Mouse (Mus musculus) lung, embryonic 14.5 days (tissue): ENCODE measurements around the gene Rapgef1. TPM values are rescaled to one million over a fixed set of nuclear protein-coding genes. Genes with fewer than 3 reads are reported as not detected.

Source experiments
- ATAC-seq: fragments of 200-750 bp; cut with Nextera tagmentation; 2 replicates; pipeline ENCODE4 v1.8.0; 2017; ENCODE audit warnings: mild to moderate bottlenecking, moderate TSS enrichment, moderate library complexity; ENCODE audit not compliant: insufficient read depth
- DNase-seq: peaks from one replicate; pipeline ENCODE4 v3.0.0-alpha.2; 2015
- H3K27ac ChIP-seq: fragments of 300-500 bp; sonication (generic); 2 replicates; pipeline ENCODE4 v1.5.1; 2014; ENCODE audit warnings: low read depth, mild to moderate bottlenecking, moderate library complexity
- H3K27me3 ChIP-seq: fragments of 300-500 bp; sonication (generic); 2 replicates; pipeline ENCODE4 v1.6.1; 2014; ENCODE audit warnings: low read length, control low read depth; ENCODE audit not compliant: insufficient read depth
- H3K36me3 ChIP-seq: fragments of 300-500 bp; sonication (generic); 2 replicates; pipeline ENCODE4 v1.6.1; 2014; ENCODE audit warnings: control low read depth; ENCODE audit not compliant: insufficient read depth
- H3K4me1 ChIP-seq: fragments of 300-500 bp; sonication (generic); 2 replicates; pipeline ENCODE4 v1.6.1; 2014; ENCODE audit warnings: antibody characterized with exemption, control low read depth; ENCODE audit not compliant: insufficient read depth
- H3K4me2 ChIP-seq: fragments of 300-500 bp; sonication (generic); 2 replicates; pipeline ENCODE4 v1.6.1; 2014; ENCODE audit warnings: mild to moderate bottlenecking
- H3K4me3 ChIP-seq: fragments of 300-500 bp; sonication (generic); 2 replicates; pipeline ENCODE4 v1.5.1; 2014; ENCODE audit warnings: low read depth, low read length
- H3K9ac ChIP-seq: fragments of 300-500 bp; sonication (generic); 2 replicates; pipeline ENCODE4 v1.6.1; 2014
- H3K9me3 ChIP-seq: fragments of 300-500 bp; sonication (generic); 2 replicates; pipeline ENCODE4 v1.6.1; 2016; ENCODE audit warnings: low read depth, low read length, control low read depth
- CTCF ChIP-seq: IDR thresholded peaks from 2 replicates; pipeline ENCODE4 v1.5.1; 2016; ENCODE audit warnings: antibody characterized with exemption, low read depth
- WGBS: fragments of 180-500 bp; shearing (Covaris S2); extraction: QIAGEN DNeasy Blood & Tissue Kit; methylation state at CpG from one replicate; pipeline ENCODE4 v1.1.7; 2014; 5-methylcytosine and 5-hydroxymethylcytosine counted together
- polyA plus RNA-seq: library from polyadenylated mRNA; unstranded; fragments of >200 nt; fragmentation: Nextera tagmentation; extraction: Ambion mirVana; gene quantifications from 2 replicates; pipeline ENCODE4 v1.2.1, GENCODE M21; 2014

The Rapgef1 gene
- polyA plus RNA-seq, 1 experiment from 2014 or later: 20.5 TPM

- no peaks in the 10 kb centered on the region for H3K36me3 ChIP-seq
- 80% methylated on average over 7 of the region's 7 CpGs for WGBS
- DNase-seq: no peak
- no peak overlapping the region for H3K27ac ChIP-seq
- H3K4me3 ChIP-seq: no peak overlapping the region
- no peak overlapping the region for H3K9ac ChIP-seq
- H3K9me3 ChIP-seq: no peaks in the 10 kb centered on the region
- no peak overlapping the region for H3K4me2 ChIP-seq
- no peak for TF ChIP-seq CTCF
- ATAC-seq: no peak
- H3K27me3 ChIP-seq: no peaks in the 10 kb centered on the region
- peaks cover 5% of the 10 kb centered on the region for H3K4me1 ChIP-seq
Observed at GRCm38 (mm10) chr2:29672746-29673536, 53.4 kb downstream of the Rapgef1 start.

- TF ChIP-seq CTCF: no peak
- Histone ChIP-seq H3K9ac (no peak overlapping the region), H3K27me3 (no peaks in the 10 kb centered on the region), H3K27ac (no peak overlapping the region), H3K4me1 (peaks cover 5% of the 10 kb centered on the region), H3K9me3 (no peaks in the 10 kb centered on the region), H3K4me3 (no peak overlapping the region), H3K4me2 (no peak overlapping the region), H3K36me3 (no peaks in the 10 kb centered on the region)
- 75% methylated on average over 11 of the region's 11 CpGs for WGBS
- ATAC-seq (no peak), DNase-seq (no peak)
Observed at GRCm38 (mm10) chr2:29674087-29674486, 54.6 kb downstream of the Rapgef1 start.

GRCm38 (mm10) chr2:29674545-29674944, 55.0 kb downstream of the Rapgef1 start:
- H3K4me1 ChIP-seq: peaks cover 5% of the 10 kb centered on the region

GRCm38 (mm10) chr2:29675846-29676245, 56.3 kb downstream of the Rapgef1 start:
- no peaks in the 10 kb centered on the region for H3K4me1 ChIP-seq

More at GRCm38 (mm10) chr2:29674545-29674944, 55.0 kb downstream of the Rapgef1 start:
- no peak for ATAC-seq
- TF ChIP-seq CTCF: no peak
- DNase-seq: no peak
- H3K4me2 ChIP-seq: no peak overlapping the region
- no peak overlapping the region for H3K9ac ChIP-seq
- no peaks in the 10 kb centered on the region for H3K9me3 ChIP-seq
- no peaks in the 10 kb centered on the region for H3K27me3 ChIP-seq
- H3K27ac ChIP-seq: no peak overlapping the region
- 0 out of 2 replicates have a peak, but pooled peaks cover 1% of the 10 kb centered on the region for H3K36me3 ChIP-seq
- no peak overlapping the region for H3K4me3 ChIP-seq
- WGBS: 43% methylated on average over 2 of the region's 2 CpGs

GRCm38 (mm10) chr2:29676513-29676912, 57.0 kb downstream of the Rapgef1 start:
- TF ChIP-seq CTCF: no peak
- H3K27ac ChIP-seq: no peak overlapping the region
- H3K4me2 ChIP-seq: no peak overlapping the region
- no peaks in the 10 kb centered on the region for H3K9me3 ChIP-seq
- no peaks in the 10 kb centered on the region for H3K4me1 ChIP-seq
- no peaks in the 10 kb centered on the region for H3K27me3 ChIP-seq
- WGBS: 47% methylated on average over 6 of the region's 6 CpGs
- DNase-seq (no peak), ATAC-seq (no peak)
- no peak overlapping the region for H3K9ac ChIP-seq
- H3K36me3 ChIP-seq: 0 out of 2 replicates have a peak, but pooled peaks cover 5% of the 10 kb centered on the region
- H3K4me3 ChIP-seq: no peak overlapping the region

More at GRCm38 (mm10) chr2:29675846-29676245, 56.3 kb downstream of the Rapgef1 start:
- Histone ChIP-seq H3K4me2 (no peak overlapping the region), H3K9ac (no peak overlapping the region), H3K4me3 (no peak overlapping the region), H3K9me3 (no peaks in the 10 kb centered on the region), H3K36me3 (0 out of 2 replicates have a peak, but pooled peaks cover 5% of the 10 kb centered on the region), H3K27ac (no peak overlapping the region), H3K27me3 (no peaks in the 10 kb centered on the region)
- TF ChIP-seq CTCF: no peak
- no peak for ATAC-seq
- DNase-seq: no peak
- WGBS: 52% methylated on average over 4 of the region's 4 CpGs

- Histone ChIP-seq H3K27ac (no peak overlapping the region), H3K9ac (no peak overlapping the region), H3K4me1 (no peaks in the 10 kb centered on the region), H3K4me3 (no peak overlapping the region), H3K27me3 (no peaks in the 10 kb centered on the region), H3K36me3 (0 out of 2 replicates have a peak, but pooled peaks cover 5% of the 10 kb centered on the region), H3K9me3 (no peaks in the 10 kb centered on the region), H3K4me2 (no peak overlapping the region)
- no peak for TF ChIP-seq CTCF
- 24% methylated on average over 5 of the region's 5 CpGs for WGBS
- ATAC-seq (no peak), DNase-seq (peak; percentile 40)
Observed at GRCm38 (mm10) chr2:29677842-29678241, 58.3 kb downstream of the Rapgef1 start.

- TF ChIP-seq CTCF: no peak
- H3K9me3 ChIP-seq: no peaks in the 10 kb centered on the region
- no peak overlapping the region for H3K9ac ChIP-seq
- no peaks in the 10 kb centered on the region for H3K4me1 ChIP-seq
- 0 out of 2 replicates have a peak, but pooled peaks cover 7% of the 10 kb centered on the region for H3K36me3 ChIP-seq
- no peak overlapping the region for H3K27ac ChIP-seq
- 71% methylated on average over 3 of the region's 3 CpGs for WGBS
- no peak overlapping the region for H3K4me3 ChIP-seq
- DNase-seq: no peak
- no peaks in the 10 kb centered on the region for H3K27me3 ChIP-seq
- H3K4me2 ChIP-seq: no peak overlapping the region
- no peak for ATAC-seq
Observed at GRCm38 (mm10) chr2:29678524-29678923, 59.0 kb downstream of the Rapgef1 start.
